Mouse (Mus musculus) lung, adult 2 months (tissue): Measurements from ENCODE around the gene Csf1.
"Not testable (repeated sequence)": the region's sequence is repeated elsewhere in the genome, so short reads cannot be mapped to it uniquely, and the experiment has no call there.

Source experiments
- CTCF ChIP-seq: fragments of 200-500 bp; IDR thresholded peaks from 2 replicates; pipeline ENCODE4 v1.5.1; 2011; ENCODE audit warnings: mild to moderate bottlenecking, low read length, control low read depth; ENCODE audit not compliant: insufficient read depth
- POLR2A ChIP-seq: fragments of 200-500 bp; IDR thresholded peaks from 2 replicates; pipeline ENCODE4 v1.6.1; 2011; ENCODE audit warnings: low read depth, mild to moderate bottlenecking, control low read depth, low read length, borderline replicate concordance; ENCODE audit errors: extremely low read depth

GRCm38 (mm10) chr3:107735620-107736019 is 24.6 kb downstream of the Csf1 start:
- TF ChIP-seq CTCF, POLR2A: not testable (repeated sequence)
